Mouse (Mus musculus) retina, embryonic 14.5 days (tissue): ENCODE measurements at regions not wholly inside any gene's neighbourhood (a gene's known extent, or its start where the extent isn't known, plus 50 kb on each side); places are given as distances from the start of the nearest gene placed in this dataset.

Experiments used
- DNase-seq: peaks from one replicate; pipeline ENCODE4 v3.0.0-alpha.2; 2015; ENCODE audit warnings: low spot score

DNA sequence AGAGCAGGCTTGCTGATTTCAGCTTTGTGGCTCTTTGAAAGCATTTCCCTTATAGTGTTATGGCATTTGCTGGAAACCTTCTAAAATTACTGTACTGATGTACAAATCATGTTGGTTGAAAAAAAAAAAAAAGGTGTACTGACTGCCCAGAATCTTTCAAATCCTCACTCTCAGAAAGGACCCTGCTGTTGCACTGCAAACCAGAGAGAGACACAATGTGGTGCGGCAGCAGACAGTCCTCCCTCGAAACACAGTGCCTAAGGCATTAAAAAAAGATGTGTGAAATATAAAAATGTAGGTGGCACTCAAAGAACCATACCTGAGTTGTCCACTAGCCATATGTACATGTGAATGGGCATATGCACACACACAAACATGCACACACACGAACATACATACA, 128.3 kb downstream of the Actr3 start:
- DNase-seq, result no peak

DNA sequence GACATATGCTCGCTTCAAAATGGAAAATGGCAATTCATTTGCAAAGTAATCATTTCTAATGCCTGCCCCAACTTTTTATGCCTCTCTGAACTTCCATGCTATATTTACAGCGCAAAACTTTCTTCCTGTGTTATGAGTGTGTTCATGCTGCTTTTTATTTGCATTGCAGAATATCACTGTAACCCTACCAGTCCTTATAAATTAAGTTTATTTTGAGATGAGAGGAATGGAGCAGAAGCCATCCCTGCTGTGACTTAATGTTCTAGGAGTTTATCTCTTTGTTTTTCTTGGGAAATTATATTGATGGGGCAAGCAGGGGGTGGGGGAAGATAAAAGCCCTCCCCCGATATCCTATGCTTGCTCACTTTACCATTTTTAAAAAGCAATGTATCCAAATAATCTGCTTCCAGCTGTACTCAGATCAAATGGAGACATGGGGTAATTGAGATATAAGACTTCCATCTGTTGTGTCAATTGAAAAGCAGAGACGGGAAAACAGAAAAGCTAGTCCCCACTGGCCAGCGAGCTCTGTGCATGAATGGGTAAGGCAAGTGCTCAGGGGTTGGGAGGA, 136.9 kb downstream of the Actr3 start:
- DNase-seq, result no peak

DNA sequence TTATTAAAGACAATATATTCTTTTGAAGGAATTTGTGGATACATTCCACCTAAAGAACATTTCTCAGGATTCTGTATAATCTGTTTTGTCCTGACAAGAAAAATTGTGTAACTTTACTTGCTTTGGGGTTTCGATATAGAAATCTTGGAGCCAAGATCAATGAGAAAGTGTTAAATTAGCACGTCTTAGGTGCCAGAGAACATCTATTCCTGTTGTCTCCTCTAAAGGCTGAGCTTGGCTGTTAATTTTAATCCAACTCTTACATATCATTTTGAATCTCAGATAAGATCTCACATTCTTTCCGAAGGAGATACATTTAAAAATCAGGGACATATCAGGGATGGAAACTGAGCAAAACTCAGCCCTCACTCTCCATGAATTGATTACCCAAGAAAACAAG, 139.9 kb downstream of the Actr3 start:
- no peak for DNase-seq

GRCm38 (mm10) chr1:125290320-125291021, 145.1 kb downstream of the Actr3 start:
- DNase-seq, result no peak

DNA sequence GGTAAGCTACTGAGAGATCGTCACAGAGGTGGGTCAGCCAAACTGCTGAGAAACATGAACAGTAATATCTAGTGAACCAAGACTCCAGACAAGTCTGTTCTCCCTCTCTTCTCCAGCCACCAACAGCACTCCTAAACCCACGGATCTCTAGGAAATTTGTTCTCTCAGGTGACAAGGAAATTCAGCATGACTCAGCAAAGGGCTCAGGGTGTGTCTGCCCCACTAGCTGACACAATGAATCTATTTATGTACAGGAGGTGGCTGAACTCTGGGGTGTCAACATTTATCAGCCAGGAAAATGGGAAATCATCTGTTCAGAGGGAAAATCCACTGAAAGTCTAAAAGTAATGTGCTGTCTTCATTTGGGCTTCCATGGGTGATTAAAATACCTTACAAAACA, 149.2 kb downstream of the Actr3 start:
- no peak for DNase-seq

DNA sequence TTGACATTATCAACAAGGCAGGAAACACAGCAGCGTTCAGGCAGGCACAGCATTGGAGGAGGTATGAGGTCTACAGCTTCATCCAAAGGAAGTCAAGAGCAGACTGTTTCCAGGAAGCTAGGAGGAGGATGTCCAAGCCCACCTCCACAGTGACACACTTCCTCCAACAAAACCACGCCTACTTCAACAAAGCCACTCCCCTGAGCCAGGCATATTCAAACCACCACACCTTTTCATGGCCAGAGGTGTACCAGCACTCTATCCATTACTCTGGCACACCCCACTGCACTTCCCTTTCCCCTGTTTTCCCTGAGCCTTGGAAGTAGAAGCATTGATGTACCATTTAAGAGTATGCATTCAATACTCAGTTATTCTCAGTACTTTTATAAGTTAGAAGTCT, 150.8 kb downstream of the Actr3 start:
- DNase-seq, result no peak

- no peak for DNase-seq
Observed at GRCm38 (mm10) chr1:125273752-125274151, 161.8 kb downstream of the Actr3 start.

DNA sequence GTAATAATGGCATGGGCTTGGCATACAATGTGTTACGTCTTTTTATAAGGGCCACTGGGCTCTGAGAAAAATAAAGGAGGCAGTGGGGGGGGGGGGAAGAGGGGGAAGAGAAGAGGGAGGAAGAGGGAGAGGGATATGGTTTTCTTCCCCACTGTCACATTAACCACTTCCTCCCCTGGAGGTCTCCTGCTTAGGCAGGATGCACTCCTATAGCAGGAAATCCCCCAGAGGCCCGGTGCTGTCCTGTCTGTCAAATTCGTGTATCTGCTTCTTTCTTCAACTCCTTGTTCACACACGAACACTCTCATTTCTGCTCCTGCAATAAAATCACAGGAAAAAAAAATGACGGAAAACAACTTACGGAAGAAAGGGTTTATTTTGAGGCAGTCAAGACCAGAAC, 171.8 kb downstream of the Actr3 start:
- DNase-seq, result no peak

- peak; percentile 20 for DNase-seq
Observed at GRCm38 (mm10) chr1:125263068-125263467, 172.5 kb downstream of the Actr3 start.

DNA sequence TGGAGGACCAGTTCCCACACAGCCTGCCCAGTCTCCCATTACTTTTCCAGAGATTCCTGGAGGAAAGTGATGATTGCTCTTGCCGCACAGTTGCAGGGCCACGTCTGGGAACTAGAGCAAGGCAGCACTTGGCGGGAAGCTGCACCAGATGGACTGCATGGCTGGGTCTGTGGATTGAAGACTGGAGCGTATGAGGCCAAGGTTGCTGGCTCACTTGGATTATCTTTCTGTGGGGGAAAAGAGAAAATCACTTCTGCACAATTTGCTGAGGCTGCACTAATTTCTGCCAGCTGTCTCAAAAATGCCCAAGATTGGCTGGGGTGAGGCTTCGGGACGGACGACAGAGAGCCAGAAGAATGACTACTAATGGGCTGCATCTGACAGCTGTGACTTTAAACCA, 193.2 kb downstream of the Actr3 start:
- peak; percentile 23 for DNase-seq

DNA sequence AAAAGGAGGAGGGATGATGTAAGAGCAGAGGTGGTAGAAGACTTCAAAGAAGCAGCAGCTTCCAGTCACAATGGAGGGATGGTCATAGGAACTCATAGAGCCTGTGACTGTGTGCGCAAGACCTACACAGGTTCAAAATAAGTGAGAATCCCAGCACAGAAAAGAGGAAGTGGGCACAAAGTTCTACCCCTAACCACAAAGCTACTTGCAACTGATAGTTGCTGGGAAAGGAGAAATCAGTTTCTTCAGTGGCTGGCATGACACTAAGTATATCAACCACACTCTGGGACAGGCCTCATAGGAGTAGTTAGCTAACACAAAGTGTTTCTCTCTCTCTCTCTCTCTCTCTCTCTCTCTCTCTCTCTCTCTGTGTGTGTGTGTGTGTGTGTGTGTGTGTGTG, 193.8 kb downstream of the Actr3 start:
- DNase-seq, result no peak

- DNase-seq, result no peak
Observed at GRCm38 (mm10) chr1:125237595-125237988, 197.9 kb downstream of the Actr3 start.

GRCm38 (mm10) chr1:125236948-125237594, 198.5 kb downstream of the Actr3 start:
- DNase-seq, result no peak

- no peak for DNase-seq
Observed at GRCm38 (mm10) chr1:125234747-125235146, 200.8 kb downstream of the Actr3 start.

DNA sequence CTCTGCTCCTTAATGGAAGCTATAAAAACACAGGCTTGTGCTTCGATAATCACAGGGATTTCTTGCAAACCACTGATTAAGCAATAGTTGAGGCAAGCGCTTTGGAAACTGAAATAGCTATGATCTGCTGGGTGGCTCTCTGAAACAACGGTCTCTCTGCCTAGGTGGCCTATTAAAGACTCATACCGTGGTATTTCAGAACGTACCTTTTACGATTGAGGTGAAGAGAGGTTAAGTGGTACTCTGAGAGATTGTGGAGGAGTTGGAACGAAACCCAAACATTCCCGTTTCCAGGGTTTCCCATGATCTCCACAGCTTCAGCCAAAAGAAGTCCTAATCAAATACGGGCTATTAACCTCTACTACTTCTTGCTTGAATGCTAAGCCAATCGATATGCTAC, 212.2 kb downstream of the Actr3 start:
- DNase-seq, result no peak

- DNase-seq, result peak; percentile 51
Observed at GRCm38 (mm10) chr1:125216192-125216591, 219.3 kb downstream of the Actr3 start.

DNA sequence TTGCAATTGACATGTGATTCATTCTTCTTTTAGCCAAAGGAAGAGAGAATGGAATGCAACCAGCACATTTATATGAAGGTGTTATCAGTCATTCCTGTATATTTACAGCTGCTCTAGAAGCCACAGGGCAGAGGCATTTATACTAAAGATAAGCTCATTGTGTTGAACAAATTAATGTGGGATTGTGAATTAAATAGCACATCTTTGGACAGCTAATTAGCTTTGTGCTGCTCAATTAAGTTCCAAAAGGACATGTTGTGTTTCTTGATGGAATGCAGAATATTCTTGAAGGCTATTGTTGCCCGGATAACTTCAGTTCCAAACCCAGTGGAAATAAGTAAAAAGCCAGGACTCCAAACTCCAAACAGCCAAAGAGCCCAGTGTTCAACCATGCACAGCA, 248.4 kb downstream of the Actr3 start:
- DNase-seq, result peak; percentile 40

GRCm38 (mm10) chr1:125176124-125176937, 259.2 kb downstream of the Actr3 start:
- DNase-seq, result no peak

DNA sequence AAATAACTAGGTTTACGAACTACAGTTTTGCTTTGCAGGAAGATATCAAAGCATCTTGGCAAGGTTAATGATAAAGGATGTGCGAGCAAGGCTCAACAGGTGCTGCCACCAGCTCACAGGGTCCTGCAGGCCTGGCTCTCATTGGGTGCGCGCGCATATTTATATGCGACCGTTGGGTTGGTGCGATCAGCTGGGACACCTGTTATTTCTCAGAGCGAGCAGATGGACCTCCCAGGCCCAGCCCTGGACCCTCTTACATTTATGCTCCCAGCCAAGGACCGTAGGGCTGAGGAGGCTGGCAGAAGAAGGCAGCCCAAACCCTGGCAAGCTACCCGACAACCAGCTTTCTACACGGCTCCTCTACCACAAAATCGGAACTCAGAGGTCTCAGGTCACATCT, 260.8 kb downstream of the Actr3 start:
- no peak for DNase-seq

DNA sequence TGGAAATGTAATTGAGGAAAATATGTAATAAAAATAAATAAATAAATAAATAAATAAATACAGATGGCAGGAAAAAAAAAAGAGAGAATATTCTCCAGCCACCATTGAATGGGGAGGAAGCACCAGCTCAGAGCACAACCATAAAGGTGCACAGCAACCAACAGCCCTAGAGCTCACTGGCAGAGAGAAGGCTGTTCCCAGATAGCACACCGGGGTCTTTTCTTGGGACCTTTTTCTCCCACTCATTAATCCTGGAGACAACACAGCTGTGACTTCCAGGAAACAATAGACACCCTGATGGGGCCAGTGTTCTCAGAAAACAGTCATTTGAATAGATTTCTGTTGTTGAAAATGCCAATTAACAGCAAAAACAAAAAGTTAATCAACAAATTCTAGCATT, 263.1 kb downstream of the Actr3 start:
- no peak for DNase-seq

GRCm38 (mm10) chr1:125165226-125165625, 270.3 kb downstream of the Actr3 start:
- DNase-seq, result no peak

GRCm38 (mm10) chr1:125158481-125158880, 277.0 kb downstream of the Actr3 start:
- peak; percentile 16 for DNase-seq

DNA sequence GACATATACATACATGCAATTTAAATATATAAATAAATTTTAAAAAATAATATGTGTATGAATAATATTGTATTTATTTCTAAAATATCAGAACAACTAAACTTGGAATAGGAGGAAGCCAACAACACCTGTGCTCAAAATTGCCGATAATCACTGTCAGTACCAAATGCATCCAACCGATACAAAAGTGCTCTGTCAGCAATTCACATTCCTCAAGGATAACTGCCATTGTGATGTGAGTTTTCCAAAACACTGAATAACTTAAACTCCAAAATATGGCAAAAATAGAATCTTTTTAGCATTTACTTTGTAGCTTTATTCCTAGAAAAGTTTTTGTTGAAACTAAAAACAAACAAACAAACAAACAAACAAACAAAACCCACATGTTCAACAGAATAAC, 279.4 kb downstream of the Actr3 start:
- DNase-seq, result no peak
